Mouse (Mus musculus) embryo, embryonic 9.5 days (tissue): Measurements from ENCODE around the gene Mboat1.

Experiments used
- DNase-seq: peaks from one replicate; pipeline ENCODE4 v3.0.0-alpha.2; 2017; ENCODE audit errors: extremely low spot score

Mboat1 gene

DNA sequence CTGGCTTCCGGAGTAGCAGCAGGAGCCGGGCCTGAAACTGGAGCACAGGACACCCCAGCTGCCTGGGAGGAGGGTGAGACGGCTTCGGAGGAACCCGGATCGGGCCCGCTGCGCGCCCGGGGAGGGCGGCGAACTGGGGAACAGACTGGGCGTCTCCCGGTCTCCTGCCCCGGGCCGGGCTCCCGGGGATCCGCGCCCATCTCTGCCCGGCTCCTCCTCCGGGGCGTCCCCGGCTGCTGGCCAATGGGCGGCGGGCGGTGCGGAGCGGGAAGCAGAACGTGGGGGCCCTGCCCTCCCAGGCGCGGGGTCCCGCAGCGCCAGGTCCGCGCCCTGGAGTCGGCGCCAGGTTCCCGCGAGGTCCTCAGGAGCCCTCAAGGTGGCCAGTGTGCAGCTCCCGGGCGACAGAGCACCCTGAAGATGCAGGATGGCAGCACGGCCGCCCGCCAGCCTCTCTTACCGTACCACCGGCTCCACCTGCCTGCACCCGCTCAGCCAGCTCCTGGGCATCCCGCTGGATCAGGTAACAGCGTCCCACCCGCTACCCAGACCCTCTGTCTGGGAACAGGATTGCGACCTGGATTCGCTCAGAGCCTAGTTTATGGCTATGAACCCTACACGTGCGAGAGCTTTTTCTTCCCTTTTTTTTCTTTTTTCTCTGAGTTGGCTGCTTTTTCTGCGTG is at the start of gene Mboat1:
Gene Mboat1, plus strand, starts transcription at position 247 of the 680 bp plus-strand sequence.
- DNase-seq = peak; percentile 73

- no peak for DNase-seq
Observed at GRCm38 (mm10) chr13:30093086-30093485, 43.2 kb upstream of the Mboat1 start.

DNA sequence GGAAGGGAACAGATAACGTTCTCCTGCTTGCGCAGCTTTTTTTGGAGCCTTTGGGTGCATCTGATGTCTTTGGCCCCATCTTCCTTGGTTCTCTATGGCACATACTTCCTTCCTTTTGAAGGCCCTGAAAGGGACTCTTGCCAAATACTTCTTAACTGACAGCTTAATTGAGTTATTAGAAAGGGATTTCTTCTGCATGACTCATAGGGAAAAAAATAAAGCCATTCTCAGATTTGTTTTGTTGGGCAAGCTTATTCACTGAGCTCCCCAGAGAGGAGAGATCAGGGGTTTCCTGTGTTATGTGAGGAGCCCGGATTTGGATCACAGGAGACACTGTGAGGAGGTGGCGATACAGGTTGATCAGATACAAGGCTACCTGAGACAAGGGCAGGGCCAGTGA is 40.4 kb upstream of the Mboat1 start:
- no peak for DNase-seq

DNA sequence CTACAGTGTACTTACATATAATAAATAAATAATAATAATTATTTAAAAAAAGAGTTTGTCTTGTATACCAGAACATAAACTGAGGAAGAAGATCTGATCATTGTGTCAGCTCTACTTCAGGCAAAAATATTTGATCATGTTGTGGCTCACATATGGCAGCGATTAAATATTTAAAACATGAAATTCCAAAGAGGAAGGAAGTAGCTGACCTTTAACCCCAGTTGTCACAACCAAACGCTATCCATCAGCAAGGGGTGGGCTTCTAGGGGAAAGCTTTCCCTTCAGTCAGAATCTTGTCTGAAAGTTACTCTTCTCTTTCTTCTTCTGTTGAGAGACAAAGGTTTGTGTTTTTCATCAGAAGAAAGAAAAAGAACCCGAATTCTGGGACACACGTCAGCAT is 39.8 kb upstream of the Mboat1 start:
- no peak for DNase-seq

DNA sequence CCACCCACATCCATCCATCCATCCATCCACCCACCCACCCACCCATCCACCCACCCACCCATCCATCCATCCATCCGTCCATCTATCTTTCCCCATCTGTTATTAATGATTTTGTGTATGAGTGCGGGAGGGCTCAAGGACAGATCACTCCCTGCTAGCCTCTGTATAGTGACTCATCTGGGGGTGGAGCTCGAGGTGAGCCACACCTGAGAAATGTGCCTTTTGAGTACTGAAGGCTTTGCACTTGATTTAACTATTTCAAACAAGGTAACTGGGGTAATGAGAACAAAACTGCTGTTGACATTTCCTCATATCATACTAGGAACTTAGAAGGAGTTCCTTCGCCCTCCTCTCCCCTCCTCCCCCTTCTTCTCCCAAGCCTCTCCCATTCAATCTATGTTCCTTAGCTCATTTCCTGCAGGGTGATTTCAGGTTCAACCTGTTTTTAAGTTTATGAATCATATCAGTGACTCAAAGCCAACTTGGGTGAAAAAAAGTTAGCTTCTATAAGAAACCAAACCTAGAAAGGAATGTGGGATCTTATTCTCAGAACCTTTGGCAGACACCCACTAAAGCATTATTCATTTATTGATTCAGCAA is 27.2 kb upstream of the Mboat1 start:
- no peak for DNase-seq

DNA sequence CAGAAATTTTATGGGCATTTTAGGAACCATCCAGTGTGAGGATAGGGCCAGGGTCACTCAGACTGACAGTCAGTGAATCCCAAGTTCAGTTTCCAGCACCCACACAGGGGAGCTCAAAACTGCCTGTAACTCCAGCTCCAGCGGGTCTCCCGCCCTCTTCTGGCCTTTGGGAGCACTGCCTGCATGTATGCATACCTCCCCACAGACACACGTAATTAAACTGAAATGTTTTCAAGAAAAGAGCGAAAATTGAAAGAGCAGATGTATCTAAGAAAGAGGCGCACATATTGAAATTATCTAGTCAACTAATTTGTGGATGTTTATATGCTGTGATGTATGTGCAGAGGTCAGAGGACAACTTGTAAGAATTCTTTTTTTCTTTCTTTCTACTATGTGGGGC is 20.5 kb upstream of the Mboat1 start:
- no peak for DNase-seq

GRCm38 (mm10) chr13:30136923-30137629 is 787 bp downstream of the Mboat1 start:
- DNase-seq = peak; percentile 6

DNA sequence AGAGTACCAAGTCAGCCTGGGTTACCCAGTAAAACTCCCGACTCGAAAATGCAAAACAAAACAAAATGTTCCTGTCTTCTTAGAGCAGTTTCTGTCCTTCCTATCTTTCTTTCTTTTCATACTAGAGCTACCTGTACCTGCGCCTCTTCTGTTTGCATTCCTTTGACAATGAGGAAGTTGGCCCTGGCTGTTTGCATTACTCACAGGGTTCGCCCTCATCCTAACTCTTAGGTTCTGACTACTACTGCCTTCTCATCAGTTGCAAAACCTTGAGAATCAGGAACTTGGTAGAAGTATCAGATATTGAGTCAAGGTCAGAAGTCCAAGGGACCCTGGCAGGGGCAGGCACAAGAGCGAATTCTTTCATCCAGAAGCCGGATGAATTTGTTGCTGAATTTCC is 1.7 kb downstream of the Mboat1 start:
- no peak for DNase-seq

DNA sequence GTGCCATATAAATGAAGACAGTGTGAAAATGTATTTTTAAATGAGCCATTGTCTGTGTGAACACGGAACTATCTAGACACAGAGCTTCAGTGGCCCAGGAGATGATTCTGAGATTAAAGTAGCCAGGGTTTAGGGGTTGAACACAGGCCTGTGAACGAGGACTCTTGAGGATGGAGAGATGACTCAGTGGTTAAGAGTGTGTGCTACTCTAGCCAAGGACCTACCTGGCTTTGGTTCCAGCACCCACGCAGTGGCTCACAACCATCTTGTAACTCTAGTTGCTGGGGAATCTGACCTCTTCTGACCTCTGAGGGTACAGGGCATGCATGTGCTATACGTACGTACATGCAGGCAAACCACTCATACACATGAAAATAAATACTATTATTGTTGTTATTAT is 3.9 kb downstream of the Mboat1 start:
- DNase-seq = no peak

- no peak for DNase-seq
Observed at GRCm38 (mm10) chr13:30140646-30141045, 4.4 kb downstream of the Mboat1 start.

DNA sequence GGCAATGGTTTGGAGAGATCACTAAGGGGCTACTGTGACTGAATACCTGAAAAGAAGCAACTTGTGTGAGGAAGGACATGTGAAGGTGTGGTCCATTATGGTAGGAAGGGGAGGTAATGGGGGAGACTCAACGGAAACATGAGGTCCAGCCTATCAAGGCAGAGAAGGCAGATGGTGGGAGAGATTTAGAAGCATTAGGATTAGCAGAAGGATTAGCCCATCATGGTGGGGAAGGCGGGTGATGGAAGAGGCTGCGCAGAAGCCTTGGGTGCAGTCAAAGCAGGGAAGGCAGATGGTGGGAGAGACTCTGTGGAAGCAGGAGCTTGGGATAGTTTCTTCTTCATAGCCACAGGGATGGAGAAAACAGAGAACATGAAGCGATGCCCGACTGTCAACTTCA is 5.7 kb downstream of the Mboat1 start:
- DNase-seq = no peak

GRCm38 (mm10) chr13:30146468-30146867 is 10.2 kb downstream of the Mboat1 start:
- no peak for DNase-seq

GRCm38 (mm10) chr13:30154264-30154663 is 18.0 kb downstream of the Mboat1 start:
- no peak for DNase-seq

DNA sequence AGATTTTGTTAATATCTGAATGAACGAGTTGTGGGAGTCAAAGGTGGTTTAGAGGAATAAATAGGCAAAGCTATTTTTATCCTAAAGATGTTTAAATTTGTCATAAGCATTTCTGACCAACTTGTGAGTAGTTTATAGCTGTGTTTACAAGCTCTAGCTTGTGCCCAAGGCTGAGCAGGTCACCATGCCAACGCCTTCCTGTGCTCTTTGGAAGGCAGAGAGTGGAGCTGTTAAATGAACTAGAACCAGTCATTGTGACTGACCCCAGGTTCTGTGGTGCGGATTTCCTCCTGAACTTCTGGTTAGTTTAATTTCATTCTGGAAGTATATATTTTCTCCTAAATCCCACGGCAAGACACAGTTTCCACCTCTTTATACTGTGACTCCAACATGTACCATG is 23.3 kb downstream of the Mboat1 start:
- DNase-seq = no peak

GRCm38 (mm10) chr13:30163521-30163920 is 27.2 kb downstream of the Mboat1 start:
- no peak for DNase-seq

DNA sequence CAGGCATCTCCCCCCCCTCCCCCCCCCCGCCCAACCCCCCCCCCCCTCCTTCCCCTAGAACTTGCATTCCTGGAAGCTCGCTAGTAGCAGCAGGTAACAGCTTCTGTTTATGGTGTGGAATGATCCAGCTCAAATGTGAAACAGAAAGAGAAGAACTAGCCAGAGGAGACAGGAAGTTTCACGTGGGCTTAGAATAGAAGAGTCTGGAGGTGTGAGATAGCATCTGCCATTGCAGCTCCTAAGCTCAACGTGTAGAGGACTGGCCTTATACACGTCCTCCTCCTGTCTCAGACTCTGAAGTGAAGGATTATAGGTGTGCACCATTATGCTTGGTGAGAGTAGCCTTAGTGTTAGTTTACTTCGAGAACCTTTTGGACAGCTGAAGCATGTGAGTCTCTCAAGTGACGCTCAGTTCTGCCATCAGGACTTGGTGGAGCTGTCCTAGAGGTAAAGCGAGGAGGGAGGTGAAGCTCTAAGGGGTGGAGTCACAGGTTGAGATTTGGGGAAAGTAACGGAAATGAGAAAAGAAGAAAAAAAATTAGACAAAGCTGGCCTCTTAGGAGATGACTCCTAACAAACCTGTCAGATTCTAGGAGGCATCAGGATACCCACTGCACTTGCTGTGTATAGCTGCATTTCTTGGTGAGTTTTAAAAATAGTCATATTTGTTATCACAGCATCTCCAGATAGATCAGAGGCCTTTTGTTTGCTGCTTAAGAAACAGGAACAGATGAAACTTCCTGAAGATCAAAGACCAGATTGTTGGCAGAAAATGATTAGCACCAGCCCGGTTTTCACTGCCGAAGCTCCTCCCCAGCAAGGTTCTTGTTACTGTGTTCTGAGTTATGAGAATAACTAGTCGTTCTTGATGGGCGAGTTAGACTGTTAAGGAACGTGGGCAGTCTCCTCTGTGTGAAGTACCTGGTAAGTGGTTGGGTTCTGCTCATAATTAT is 30.1 kb downstream of the Mboat1 start:
- DNase-seq = no peak

DNA sequence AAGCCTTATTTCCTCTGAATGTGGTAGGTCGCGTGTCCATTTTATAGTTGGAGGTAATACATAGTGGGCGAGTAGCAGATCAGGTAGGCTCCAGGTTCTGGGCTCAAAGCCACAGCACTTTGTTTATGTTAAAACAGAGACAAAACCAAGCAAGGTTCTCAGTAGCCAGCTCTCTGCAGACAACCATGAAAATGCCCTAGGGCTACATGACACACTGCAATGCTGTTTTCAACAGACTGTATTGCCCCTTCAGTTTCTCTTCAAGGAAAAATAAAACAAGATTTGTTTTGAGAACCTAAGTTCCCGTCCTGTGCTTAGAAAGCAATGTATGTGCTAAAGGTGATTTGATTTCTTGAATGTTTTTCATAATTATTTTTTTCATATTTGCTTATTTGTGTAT is 31.2 kb downstream of the Mboat1 start:
- no peak for DNase-seq

DNA sequence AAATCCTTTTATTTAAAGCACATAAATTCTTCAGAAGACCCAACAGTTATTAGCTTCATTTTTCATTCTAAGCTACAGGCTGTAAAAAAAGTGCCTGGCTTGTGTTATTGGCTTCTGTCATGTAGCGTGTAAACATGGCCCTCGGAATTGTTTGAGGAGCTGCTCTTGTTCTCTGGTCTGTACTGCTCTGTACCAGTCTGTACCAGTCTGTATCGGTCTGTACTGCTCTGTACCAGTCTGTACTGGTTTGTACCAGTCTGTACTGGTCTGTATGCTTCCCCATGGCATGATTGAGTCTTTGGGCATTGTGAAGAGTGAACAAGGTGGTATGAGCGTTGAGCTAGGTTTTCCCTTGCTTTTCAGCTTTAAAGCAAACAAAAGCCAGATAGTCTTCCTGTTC is 32.5 kb downstream of the Mboat1 start:
- no peak for DNase-seq

DNA sequence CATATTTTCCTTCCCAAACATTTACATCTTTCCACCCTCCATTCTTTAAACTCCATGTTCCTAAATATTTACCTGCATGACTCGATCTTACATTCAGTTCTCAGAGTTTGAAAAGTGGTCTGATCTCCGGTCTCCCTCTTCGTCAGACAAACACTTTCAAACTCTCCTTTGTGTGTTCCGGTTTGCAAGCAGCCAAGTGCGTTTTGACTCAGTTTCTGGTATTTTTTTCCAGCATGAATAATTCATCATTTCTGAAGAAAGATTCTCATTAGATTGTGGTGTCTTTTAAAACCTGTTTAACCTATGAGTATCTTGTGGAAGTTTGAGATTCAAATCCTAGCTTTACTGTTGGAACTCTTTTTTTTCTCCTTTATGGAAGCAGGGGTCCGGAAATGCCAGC is 33.8 kb downstream of the Mboat1 start:
- no peak for DNase-seq

DNA sequence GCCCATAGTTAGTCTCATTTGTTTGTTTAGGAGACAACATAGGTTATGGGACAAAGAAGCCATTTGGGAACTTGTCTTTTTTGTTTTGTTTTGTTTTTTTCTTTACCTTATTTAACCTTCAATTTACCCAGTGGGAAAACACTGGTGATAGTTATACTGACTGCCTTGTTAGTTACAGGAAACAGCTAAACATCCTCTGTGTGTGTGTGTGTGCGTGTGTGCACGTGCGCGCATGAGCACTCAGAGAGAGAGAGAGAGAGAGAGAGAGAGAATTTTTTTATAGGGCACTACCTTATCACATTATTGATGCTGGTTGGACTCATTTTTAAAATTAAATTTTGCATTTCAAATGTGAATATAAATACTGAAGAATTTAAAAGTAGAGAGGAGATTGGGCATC is 38.3 kb downstream of the Mboat1 start:
- DNase-seq = no peak

DNA sequence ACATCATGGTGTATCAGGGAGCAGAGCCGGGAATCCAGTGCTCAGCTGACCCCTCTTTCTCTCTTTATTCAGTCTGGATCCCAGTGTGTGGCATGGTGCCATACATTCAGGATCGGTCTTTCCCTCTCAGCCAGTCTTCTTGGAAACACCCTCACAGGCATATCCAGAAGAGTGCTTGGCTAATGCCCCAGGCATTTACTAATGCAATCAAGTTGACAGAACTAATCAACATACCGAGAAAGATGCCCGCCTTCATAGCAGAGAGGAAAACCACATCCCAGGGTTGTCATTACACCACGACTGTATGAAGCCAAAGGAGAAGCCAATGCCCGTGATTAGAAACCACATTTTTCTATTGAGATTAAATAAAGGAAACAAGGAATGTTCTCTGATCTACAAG is 41.1 kb downstream of the Mboat1 start:
- DNase-seq = no peak

GRCm38 (mm10) chr13:30185549-30185948 is 49.3 kb downstream of the Mboat1 start:
- no peak for DNase-seq
